Mouse (Mus musculus) adrenal gland (tissue): ENCODE results near the gene Shc2.

Experiments used
- intact Hi-C: fragments of 180-260 bp; cut with DNase I; formaldehyde crosslinking; loops from one replicate; pipeline ENCODE4 v1.15.1; 2025

The Shc2 gene

GRCm38 (mm10) chr10:79668771-79669575, 31.3 kb upstream of the Shc2 start, which contains the start of gene Tpgs1:
Gene Tpgs1 (plus strand): TSS chr10:79669369.
- intact Hi-C loops = loop anchor here (5.0 kb wide), 1 partner anchor 72 kb away; no protein-coding TSS in a partner anchor

- intact Hi-C loops = loop anchor here (5.0 kb wide), 1 partner anchor 71 kb away; no protein-coding TSS in a partner anchor
These were observed 30.4 kb upstream of the Shc2 start for GRCm38 (mm10) chr10:79668076-79668475.

GRCm38 (mm10) chr10:79666493-79666892, 28.8 kb upstream of the Shc2 start:
- intact Hi-C loops = loop anchor here (5.0 kb wide), 1 partner anchor 69 kb away; no protein-coding TSS in a partner anchor

- intact Hi-C loops = loop anchor here (5.0 kb wide), 1 partner anchor 68 kb away; no protein-coding TSS in a partner anchor
These were observed 27.3 kb upstream of the Shc2 start for GRCm38 (mm10) chr10:79665051-79665450.

- intact Hi-C loops = no loop called here
These were observed 26.5 kb upstream of the Shc2 start, which contains the start of gene Madcam1 for GRCm38 (mm10) chr10:79664131-79664665. Gene Madcam1 (plus strand): TSS chr10:79664559.

GRCm38 (mm10) chr10:79661861-79662260, 24.1 kb upstream of the Shc2 start:
- intact Hi-C loops = no loop called here

- intact Hi-C loops = no loop called here
These were observed 22.6 kb upstream of the Shc2 start for GRCm38 (mm10) chr10:79660298-79660697.

- intact Hi-C loops = no loop called here
These were observed 21.1 kb upstream of the Shc2 start for GRCm38 (mm10) chr10:79658829-79659228.

GRCm38 (mm10) chr10:79654946-79655395, 17.3 kb upstream of the Shc2 start:
- intact Hi-C loops = no loop called here

- intact Hi-C loops = no loop called here
These were observed 15.1 kb upstream of the Shc2 start for GRCm38 (mm10) chr10:79652789-79653188.

GRCm38 (mm10) chr10:79649070-79649751, 11.5 kb upstream of the Shc2 start:
- intact Hi-C loops = loop anchor here (2.0 to 5.0 kb wide), 2 partner anchors 37 to 54 kb away; partner anchors contain the start of gene C2cd4c

GRCm38 (mm10) chr10:79645711-79646110, 8.0 kb upstream of the Shc2 start, which contains the start of gene Odf3l2:
Gene Odf3l2 (minus strand): TSS chr10:79645738.
- intact Hi-C loops = loop anchor here (5.0 kb wide), 1 partner anchor 33 kb away; the partner anchor contains the start of gene C2cd4c

- intact Hi-C loops = no loop called here
These were observed 927 bp upstream of the Shc2 start for GRCm38 (mm10) chr10:79638486-79639204.

- intact Hi-C loops = no loop called here
These were observed 1.4 kb downstream of the Shc2 start for GRCm38 (mm10) chr10:79636287-79636686.

GRCm38 (mm10) chr10:79633006-79633777, 4.5 kb downstream of the Shc2 start:
- intact Hi-C loops = no loop called here

GRCm38 (mm10) chr10:79631432-79631831, 6.3 kb downstream of the Shc2 start:
- intact Hi-C loops = no loop called here

GRCm38 (mm10) chr10:79628377-79628776, 9.3 kb downstream of the Shc2 start:
- intact Hi-C loops = no loop called here

GRCm38 (mm10) chr10:79626156-79626555, 11.6 kb downstream of the Shc2 start:
- intact Hi-C loops = no loop called here

GRCm38 (mm10) chr10:79625398-79625797, 12.3 kb downstream of the Shc2 start:
- intact Hi-C loops = no loop called here

GRCm38 (mm10) chr10:79623950-79624349, 13.8 kb downstream of the Shc2 start:
- intact Hi-C loops = no loop called here
